Mouse (Mus musculus) stomach, postnatal 0 days (tissue): ENCODE measurements around the gene Lmbr1l.

Experiments
- CTCF ChIP-seq: IDR thresholded peaks from 2 replicates; pipeline ENCODE4 v1.5.1; 2016; ENCODE audit warnings: antibody characterized with exemption, low read depth, mild to moderate bottlenecking, moderate library complexity
- EP300 ChIP-seq: optimal IDR thresholded peaks from 2 replicates; pipeline ENCODE3; 2016; ENCODE audit warnings: antibody characterized with exemption

GRCm38 (mm10) chr15:98893036-98893435 is 25.0 kb downstream of the Lmbr1l start:
- TF ChIP-seq CTCF = no peak
- no peak for TF ChIP-seq EP300
